Mouse (Mus musculus) MEL (cell line): ENCODE measurements around the gene Adm2.

Experiments
- BHLHE40 ChIP-seq: IDR thresholded peaks from 2 replicates; pipeline ENCODE4 v1.6.1; 2012; ENCODE audit warnings: low read depth, mild to moderate bottlenecking, inconsistent platforms, low read length, improper control_type of control experiment, borderline replicate concordance
- CHD1 ChIP-seq: IDR thresholded peaks from 2 replicates; pipeline ENCODE4 v1.6.1; 2012; ENCODE audit warnings: low read depth, mild to moderate bottlenecking, inconsistent platforms, low read length, improper control_type of control experiment
- CTCF ChIP-seq, 3 experiments: IDR thresholded peaks in 2 of 3; conservative IDR thresholded peaks in 1 of 3; 2 replicates each; pipeline ENCODE4 v1.5.1; 2011 to 2012; ENCODE audit warnings: low read length in 3 of 3, low read depth in 2 of 3, mild to moderate bottlenecking in 2 of 3, improper control_type of control experiment in 1 of 3, inconsistent platforms in 1 of 3, mixed read lengths in 1 of 3, moderate library complexity in 1 of 3; ENCODE audit not compliant: control insufficient read depth in 1 of 3, insufficient read depth in 1 of 3, poor library complexity in 1 of 3, severe bottlenecking in 1 of 3
- KAT2A ChIP-seq: conservative IDR thresholded peaks from 2 replicates; pipeline ENCODE4 v1.6.1; 2012; ENCODE audit warnings: low read depth, low read length, improper control_type of control experiment, inconsistent platforms
- MAFK ChIP-seq: IDR thresholded peaks from 2 replicates; pipeline ENCODE4 v1.6.1; 2011; ENCODE audit warnings: low read depth, mild to moderate bottlenecking, low read length, improper control_type of control experiment, borderline replicate concordance
- NRF1 ChIP-seq: IDR thresholded peaks from 2 replicates; pipeline ENCODE4 v1.6.1; 2014; ENCODE audit warnings: low read depth, mild to moderate bottlenecking, inconsistent platforms, low read length, improper control_type of control experiment, moderate library complexity; ENCODE audit not compliant: poor library complexity, insufficient read depth, severe bottlenecking
- RAD21 ChIP-seq: IDR thresholded peaks from 2 replicates; pipeline ENCODE4 v1.6.1; 2011; ENCODE audit warnings: mild to moderate bottlenecking, low read depth, low read length, improper control_type of control experiment
- ZC3H11A ChIP-seq: IDR thresholded peaks from 2 replicates; pipeline ENCODE4 v1.6.1; 2012; ENCODE audit warnings: low read depth, mild to moderate bottlenecking, inconsistent platforms, low read length, improper control_type of control experiment
- ZMIZ1 ChIP-seq: IDR thresholded peaks from 2 replicates; pipeline ENCODE4 v1.6.1; 2012; ENCODE audit warnings: low read depth, mild to moderate bottlenecking, inconsistent platforms, low read length, improper control_type of control experiment, moderate library complexity

- TF ChIP-seq KAT2A (no peak), CTCF (IDR thresholded peaks at IDR 0.05 in 2 of 3, conservative IDR thresholded peaks at IDR 0.05 in 1 of 3; ENCODE audit: control insufficient read depth in 1 of 3, insufficient read depth in 1 of 3, low read depth in 2 of 3, low read length in 3 of 3, poor library complexity in 1 of 3, severe bottlenecking in 1 of 3) (no peak), ZC3H11A (no peak), ZMIZ1 (no peak), RAD21 (no peak), BHLHE40 (no peak), NRF1 (no peak), CHD1 (no peak), MAFK (no peak)
Observed at GRCm38 (mm10) chr15:89334774-89335537, 12.4 kb downstream of the Adm2 start.
